Mouse (Mus musculus) regulatory T cell (primary cell): ENCODE measurements around the gene Gp1ba.

Experiments used
- in situ Hi-C: fragments of 300-600 bp; cut with MboI, MseI; formaldehyde crosslinking; loops from one replicate; pipeline ENCODE4 v1.15.1; 2025; ENCODE audit warnings: high pct_unique_total_duplicates

Gene Gp1ba

GRCm38 (mm10) chr11:70668771-70669505, 30.0 kb downstream of the Gp1ba start, which contains the start of gene Spag7:
Gene Spag7, minus strand, starts transcription at chr11:70669416.
- in situ Hi-C loops: loop anchor here (25.0 kb wide), 1 partner anchor 1257 kb away; the partner anchor contains the start of gene Kdm6b

DNA sequence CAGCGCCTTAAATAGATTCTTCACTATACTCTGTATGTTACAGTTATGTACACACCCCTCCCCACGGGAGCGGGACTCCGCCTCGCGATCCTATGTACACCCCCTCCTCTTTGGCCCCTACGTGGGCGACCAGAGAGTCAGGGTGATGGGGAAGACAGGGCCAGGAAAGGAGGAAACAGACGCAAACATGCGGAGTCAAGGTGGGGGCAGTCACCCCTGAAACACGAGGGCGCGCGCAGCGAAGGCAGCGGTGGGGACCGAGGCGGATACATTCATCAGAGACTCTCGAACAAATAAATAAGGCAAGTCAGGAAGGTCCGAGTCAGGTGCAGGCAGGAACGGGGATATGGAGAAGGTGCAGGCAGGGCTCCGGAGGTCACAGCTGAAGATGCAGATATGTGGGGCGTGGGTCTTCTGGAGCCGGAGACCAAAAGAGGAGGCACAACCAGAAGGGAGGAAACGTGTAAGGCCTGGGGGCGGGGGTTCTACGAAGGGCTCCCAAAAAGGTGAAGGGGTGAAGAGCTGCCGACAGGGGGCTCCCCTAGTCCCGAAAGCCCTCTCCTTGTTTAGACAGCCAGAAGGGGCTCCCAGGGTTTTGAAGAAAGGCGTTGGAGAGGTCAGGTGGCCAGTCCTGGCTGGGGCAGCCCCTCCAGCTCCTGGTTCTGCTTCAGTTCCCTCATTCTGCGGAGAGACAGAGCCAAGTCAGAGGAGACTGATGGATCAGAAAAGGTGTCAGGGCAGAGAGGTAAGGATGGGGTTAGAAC, 30.8 kb downstream of the Gp1ba start:
- in situ Hi-C loops: loop anchor here (25.0 kb wide), 1 partner anchor 1257 kb away; the partner anchor contains the start of gene Kdm6b

- in situ Hi-C loops: loop anchor here (25.0 kb wide), 1 partner anchor 1258 kb away; the partner anchor contains the start of gene Kdm6b
These were observed 31.6 kb downstream of the Gp1ba start for GRCm38 (mm10) chr11:70670483-70670882.

GRCm38 (mm10) chr11:70671333-70672047, 32.6 kb downstream of the Gp1ba start:
- in situ Hi-C loops: loop anchor here (25.0 kb wide), 1 partner anchor 1259 kb away; the partner anchor contains the start of gene Kdm6b

DNA sequence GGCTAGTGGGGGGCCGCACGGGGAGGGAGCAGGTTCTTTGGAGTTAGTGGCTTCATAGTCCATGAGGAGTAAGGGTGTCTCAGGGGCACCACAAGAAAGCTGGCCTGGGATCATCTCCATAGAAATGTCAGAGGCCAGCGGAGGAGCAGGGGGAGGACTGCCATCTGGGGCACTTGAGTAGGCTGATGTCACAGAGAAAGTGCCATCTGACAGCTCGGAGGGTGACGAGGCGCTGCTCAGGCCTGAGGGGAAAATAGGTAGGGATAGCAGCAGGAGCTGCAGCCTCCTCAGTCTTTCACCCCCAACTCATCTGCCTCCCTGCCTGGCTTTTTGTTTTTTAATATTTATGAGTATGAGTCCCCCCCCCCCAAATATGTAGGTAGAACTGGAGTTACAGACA, 35.1 kb downstream of the Gp1ba start:
- in situ Hi-C loops: loop anchor here (25.0 kb wide), 1 partner anchor 1262 kb away; the partner anchor contains the start of gene Kdm6b

DNA sequence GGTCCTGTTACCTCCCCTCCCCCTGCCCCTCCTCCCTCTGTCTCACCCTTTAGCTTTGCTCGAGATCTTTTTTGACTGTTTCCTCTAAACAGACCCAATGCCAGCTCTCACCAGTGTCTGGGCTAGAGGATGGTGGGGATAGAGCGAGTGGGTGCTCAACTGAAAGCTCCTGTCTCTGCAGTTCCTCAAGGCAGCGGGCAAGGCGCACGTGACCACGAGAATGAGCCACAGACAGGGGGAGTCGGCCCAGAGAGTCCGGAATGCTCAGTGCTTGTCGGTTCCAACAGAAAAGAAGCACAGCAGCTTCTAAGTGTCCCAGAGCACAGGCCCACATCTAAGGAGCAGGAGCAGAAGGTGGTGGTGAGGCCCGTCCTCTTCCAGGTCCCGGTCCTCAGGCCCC, 35.6 kb downstream of the Gp1ba start:
- in situ Hi-C loops: loop anchor here (25.0 kb wide), 1 partner anchor 1262 kb away; the partner anchor contains the start of gene Kdm6b

- in situ Hi-C loops: no loop called here
These were observed 39.2 kb downstream of the Gp1ba start for GRCm38 (mm10) chr11:70678092-70678491.

GRCm38 (mm10) chr11:70678576-70678975, 39.7 kb downstream of the Gp1ba start:
- in situ Hi-C loops: no loop called here

DNA sequence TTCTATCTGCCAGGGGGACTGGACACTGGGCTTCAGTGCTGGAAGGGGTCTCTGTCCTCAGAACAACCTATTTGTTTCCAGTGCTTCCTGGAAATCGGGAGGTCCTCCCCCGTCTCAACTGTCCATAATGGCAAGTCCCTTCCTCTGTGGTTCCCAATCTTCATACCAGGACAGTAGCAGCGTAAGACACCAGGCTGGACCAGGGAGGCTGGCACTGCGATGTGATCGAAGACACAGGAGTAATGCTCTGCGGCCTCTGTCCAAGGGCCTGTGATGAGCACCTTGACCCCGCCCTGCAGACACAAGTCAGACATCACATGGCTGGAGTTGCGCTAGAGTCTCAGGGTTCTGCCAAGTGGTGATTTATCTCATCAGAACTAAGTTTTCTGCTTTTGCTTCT, 40.4 kb downstream of the Gp1ba start:
- in situ Hi-C loops: no loop called here

GRCm38 (mm10) chr11:70679894-70680293, 41.0 kb downstream of the Gp1ba start:
- in situ Hi-C loops: no loop called here

DNA sequence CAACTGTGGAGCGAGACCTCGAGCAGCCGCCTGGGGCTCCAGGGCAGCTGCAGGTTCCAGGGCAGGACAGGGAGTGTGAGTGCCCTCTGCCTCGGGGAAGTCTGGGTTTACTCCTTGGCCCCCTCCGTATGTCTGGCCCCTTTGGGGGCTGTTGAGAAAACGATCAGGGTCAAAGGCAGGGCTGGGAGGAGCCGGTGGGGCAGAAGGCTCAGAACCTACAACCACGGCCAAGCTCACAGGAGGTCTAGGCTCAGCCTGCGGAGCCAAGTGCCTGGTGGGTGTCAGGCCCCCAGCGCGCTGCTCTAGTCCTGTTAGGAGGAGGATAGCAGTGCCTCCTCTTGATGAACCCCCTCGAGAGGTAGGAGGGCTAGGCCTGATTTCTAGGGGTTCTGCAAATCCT, 42.2 kb downstream of the Gp1ba start:
- in situ Hi-C loops: no loop called here

DNA sequence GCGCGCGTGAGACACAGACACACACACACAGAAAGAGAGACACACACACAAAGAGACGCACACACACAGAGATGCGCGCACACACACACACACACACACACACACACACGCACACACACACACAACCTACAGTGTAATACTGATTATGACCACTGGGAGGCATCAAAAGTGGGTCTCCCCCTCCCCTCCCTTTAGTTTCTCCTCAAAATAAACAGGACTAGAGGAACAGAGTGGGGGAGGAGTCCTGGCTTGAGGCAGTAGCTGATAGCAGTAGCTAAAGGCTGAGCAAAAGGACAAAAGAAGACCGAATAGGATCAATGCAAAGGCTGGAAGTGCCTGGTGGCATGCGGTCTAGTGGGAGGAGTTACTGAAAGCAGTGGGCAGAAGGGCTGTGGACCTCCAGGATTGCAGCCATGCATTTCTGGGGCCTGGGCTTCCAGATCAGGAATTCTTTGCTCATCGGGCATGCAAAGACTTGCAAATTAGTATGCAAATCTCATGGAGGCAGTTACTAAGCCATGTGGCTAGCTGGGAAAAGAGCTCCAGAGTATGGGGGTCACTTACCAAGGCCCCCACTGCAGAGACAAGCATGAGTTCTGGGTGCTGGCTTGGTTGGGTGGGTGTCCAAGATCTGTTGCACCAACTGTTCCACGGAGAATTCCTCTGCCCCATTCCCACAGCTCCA, 43.1 kb downstream of the Gp1ba start:
- in situ Hi-C loops: no loop called here

GRCm38 (mm10) chr11:70683640-70684039, 44.7 kb downstream of the Gp1ba start:
- in situ Hi-C loops: no loop called here

- in situ Hi-C loops: loop anchor here (5.0 kb wide), 1 partner anchor 65 kb away; no protein-coding TSS in a partner anchor
These were observed 48.1 kb downstream of the Gp1ba start for GRCm38 (mm10) chr11:70686901-70687566.

DNA sequence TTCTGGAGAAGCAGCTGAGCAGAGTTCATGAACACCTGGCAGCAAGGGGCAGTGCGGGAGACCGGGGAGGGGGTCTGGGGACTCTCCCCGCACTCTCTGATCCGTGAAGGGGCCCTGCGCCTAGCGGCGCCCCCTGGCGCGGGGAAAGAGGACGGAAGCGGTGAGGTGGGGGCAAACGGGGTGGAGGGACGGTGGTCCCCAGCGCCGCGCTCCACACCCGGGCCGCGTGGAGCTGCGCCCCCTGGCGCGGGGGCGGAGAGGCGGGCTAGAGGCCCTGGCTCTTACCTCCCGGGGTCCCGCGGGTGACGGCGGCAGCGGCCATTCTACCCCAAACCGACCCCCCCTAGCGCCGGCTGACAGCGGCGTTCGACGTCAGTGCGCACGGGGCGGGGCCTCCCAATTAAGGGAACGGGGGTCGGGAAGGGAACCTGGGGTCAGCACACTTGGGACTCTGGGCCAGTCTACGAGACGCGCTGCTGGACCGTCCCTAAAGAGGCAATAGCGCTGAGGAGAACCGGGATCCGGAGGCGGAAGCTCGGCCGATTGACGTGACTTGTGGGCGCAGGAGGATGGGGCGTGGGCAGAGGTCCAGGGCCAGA, 48.8 kb downstream of the Gp1ba start, which contains the start of gene Camta2:
Camta2 (minus strand) TSS at position 505 of the 599 bp plus-strand sequence.
- in situ Hi-C loops: loop anchor here (5.0 kb wide), 1 partner anchor 65 kb away; no protein-coding TSS in a partner anchor

DNA sequence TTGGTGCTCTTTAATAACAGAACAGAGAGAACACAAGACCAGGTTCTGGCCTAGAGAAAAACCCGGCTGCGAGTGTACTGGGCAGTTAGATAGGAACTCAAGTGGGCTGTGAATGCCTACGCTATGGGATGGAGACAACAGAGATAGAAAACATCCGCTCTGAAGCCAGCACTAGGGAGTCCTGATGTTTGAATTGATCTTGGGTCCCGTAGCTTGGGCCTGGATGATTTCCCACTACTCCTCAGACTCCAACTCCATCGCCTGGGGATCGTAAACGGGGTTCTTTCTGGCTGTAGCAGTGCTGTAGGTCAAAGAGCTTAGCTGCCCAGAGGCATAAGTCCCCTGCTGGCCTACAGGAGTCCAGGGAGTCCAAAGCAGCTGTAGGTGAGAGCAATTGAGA, 49.5 kb downstream of the Gp1ba start:
- in situ Hi-C loops: loop anchor here (5.0 kb wide), 1 partner anchor 64 kb away; no protein-coding TSS in a partner anchor

- in situ Hi-C loops: loop anchor here (5.0 kb wide), 1 partner anchor 63 kb away; no protein-coding TSS in a partner anchor
These were observed 50.7 kb downstream of the Gp1ba start for GRCm38 (mm10) chr11:70689578-70689977.
